Mouse (Mus musculus) brain, embryonic 14.5 days (tissue): ENCODE measurements at regions not wholly inside any gene's neighbourhood (a gene's known extent, or its start where the extent isn't known, plus 50 kb on each side); places are given as distances from the start of the nearest gene placed in this dataset.

ENCODE experiments used
- CTCF ChIP-seq: fragments of 200-500 bp; IDR thresholded peaks from 2 replicates; pipeline ENCODE4 v1.5.1; 2012; ENCODE audit warnings: inconsistent platforms, mild to moderate bottlenecking, moderate library complexity, borderline replicate concordance; ENCODE audit not compliant: insufficient read depth, insufficient read length; ENCODE audit errors: extremely low read depth
- POLR2A ChIP-seq: fragments of 200-500 bp; IDR thresholded peaks from 2 replicates; pipeline ENCODE4 v1.6.1; 2012; ENCODE audit warnings: mild to moderate bottlenecking, inconsistent platforms, borderline replicate concordance; ENCODE audit not compliant: poor library complexity, insufficient read depth, insufficient read length, severe bottlenecking; ENCODE audit errors: extremely low read depth

DNA sequence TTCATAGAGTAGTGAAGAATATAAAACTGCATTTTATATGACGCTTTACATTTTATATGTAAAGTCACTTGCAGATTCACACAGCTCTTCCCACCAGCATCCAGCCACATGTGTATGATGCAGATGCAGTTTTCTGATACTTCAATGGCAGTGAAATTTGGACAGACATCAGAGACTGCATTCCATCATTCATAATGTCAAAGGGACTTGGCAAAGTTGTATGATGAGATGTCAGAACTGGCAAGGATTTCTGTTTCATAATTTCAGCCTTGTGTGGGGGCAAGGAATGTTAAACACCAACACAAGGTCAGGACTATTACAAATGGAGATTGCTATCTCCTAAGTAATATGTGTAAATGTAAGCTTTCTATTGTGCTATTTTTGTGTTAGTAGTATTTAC, 221.6 kb upstream of the Celf2 start:
- TF ChIP-seq POLR2A (no peak), CTCF (no peak)
